Mouse (Mus musculus): ENCODE results near the gene Ralgapa2.

- TF ChIP-seq CTCF (IDR thresholded peaks at IDR 0.05; ENCODE audit: low read depth), result no peak
- no peak for TF ChIP-seq EP300 (IDR thresholded peaks at IDR 0.05; ENCODE audit: low read depth)
Measured at GRCm38 (mm10) chr2:146331894-146332476, 180.2 kb downstream of the Ralgapa2 start.

All from heart, postnatal 0 days (tissue).